Mouse (Mus musculus): Measurements from ENCODE around the gene Crtac1. TPM values are rescaled to one million over a fixed set of nuclear protein-coding genes. Genes with fewer than 3 reads are reported as not detected.

The Crtac1 gene
- polyA plus RNA-seq, 1 experiment from 2014 or later, result 3.5 TPM

DNA sequence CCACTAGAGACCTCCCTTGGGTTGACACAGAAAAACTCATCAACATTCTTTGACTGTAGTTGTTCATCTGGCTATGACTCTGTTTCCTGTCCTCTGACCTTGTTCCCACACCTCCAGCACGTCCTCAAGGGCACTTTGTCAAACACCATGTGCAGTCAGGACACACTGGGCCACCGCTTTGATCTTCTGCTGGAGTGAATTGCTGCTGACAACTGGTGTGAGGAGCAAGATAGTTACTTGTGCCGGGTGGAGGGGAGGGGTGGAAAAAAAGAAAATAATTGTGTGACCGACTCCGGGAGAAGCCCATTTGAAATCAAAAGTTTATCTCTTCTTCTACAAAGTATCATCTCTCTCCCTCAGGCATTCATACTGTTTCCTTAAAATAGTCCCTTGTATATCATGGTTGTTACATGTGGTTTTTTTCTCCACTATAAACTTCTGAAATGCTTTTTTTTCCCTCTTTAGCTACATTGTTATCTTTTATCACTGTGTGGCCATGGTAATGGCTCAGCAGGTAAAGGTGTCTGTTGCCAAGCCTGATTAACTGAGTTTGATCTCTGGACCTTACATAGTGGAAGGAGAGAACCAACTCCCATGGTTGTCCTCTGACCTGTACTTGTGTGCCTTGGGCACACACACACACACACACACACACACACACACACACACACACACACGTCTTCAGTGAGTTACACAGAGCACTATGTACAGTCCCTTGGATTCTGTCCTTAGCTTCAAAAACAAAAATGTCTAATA, 23.1 kb upstream of the Crtac1 start:
- H3K9ac ChIP-seq (replicated peaks; ENCODE audit: low read depth, low read length), result no peak overlapping the region
- 57% methylated on average over 6 of the region's 6 CpGs for WGBS
- H3K36me3 ChIP-seq (ENCODE audit: control insufficient read depth, insufficient read depth, low read length), result no peaks in the 10 kb centered on the region
- ATAC-seq (ENCODE audit: insufficient number of reproducible peaks, insufficient read depth, low FRiP score, low read depth), result no peak
- no peaks in the 10 kb centered on the region for H3K4me1 ChIP-seq (ENCODE audit: control insufficient read depth, insufficient read depth, low read length)
- no peaks in the 10 kb centered on the region for H3K9me3 ChIP-seq (ENCODE audit: control insufficient read depth, low read depth, low read length)
- no peak overlapping the region for H3K27ac ChIP-seq (ENCODE audit: low read length)
- H3K4me2 ChIP-seq (replicated peaks; ENCODE audit: low read depth, low read length), result no peak overlapping the region
- no peaks in the 10 kb centered on the region for H3K27me3 ChIP-seq (ENCODE audit: control insufficient read depth, insufficient read depth, low read length)
- H3K4me3 ChIP-seq (ENCODE audit: low read depth, low read length), result no peak overlapping the region

DNA sequence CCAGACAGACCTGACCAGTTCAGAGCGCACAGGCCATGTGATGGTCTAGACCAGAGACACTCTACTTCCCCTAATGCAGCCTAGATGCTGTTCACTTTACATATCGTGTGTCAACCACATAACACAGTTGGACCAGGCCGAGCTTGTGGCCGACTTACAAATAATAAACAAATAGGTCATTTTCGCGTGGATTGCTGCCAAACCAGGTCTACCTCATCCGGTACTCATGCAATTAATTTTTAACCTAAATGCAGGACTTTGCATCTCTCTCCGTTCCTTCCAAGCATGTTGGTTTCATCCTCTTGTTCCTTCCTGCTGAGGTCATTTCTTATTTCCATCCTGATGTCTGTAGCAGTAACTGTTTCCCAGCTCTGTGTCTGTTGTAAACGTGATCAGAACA, 22.4 kb upstream of the Crtac1 start:
- Histone ChIP-seq H3K36me3 (ENCODE audit: control insufficient read depth, insufficient read depth, low read length) (no peaks in the 10 kb centered on the region), H3K27me3 (ENCODE audit: control insufficient read depth, insufficient read depth, low read length) (no peaks in the 10 kb centered on the region), H3K9me3 (ENCODE audit: control insufficient read depth, low read depth, low read length) (no peaks in the 10 kb centered on the region), H3K27ac (ENCODE audit: low read length) (no peak overlapping the region), H3K4me1 (ENCODE audit: control insufficient read depth, insufficient read depth, low read length) (no peaks in the 10 kb centered on the region), H3K9ac (replicated peaks; ENCODE audit: low read depth, low read length) (no peak overlapping the region), H3K4me2 (replicated peaks; ENCODE audit: low read depth, low read length) (no peak overlapping the region), H3K4me3 (ENCODE audit: low read depth, low read length) (no peak overlapping the region)
- ATAC-seq (ENCODE audit: insufficient number of reproducible peaks, insufficient read depth, low FRiP score, low read depth), result no peak
- 77% methylated on average over 9 of the region's 9 CpGs for WGBS

- 82% methylated on average over 7 of the region's 7 CpGs for WGBS
- Histone ChIP-seq H3K27me3 (ENCODE audit: control insufficient read depth, insufficient read depth, low read length) (no peaks in the 10 kb centered on the region), H3K4me3 (ENCODE audit: low read depth, low read length) (no peak overlapping the region), H3K36me3 (ENCODE audit: control insufficient read depth, insufficient read depth, low read length) (no peaks in the 10 kb centered on the region), H3K4me1 (ENCODE audit: control insufficient read depth, insufficient read depth, low read length) (no peaks in the 10 kb centered on the region), H3K9ac (replicated peaks; ENCODE audit: low read depth, low read length) (no peak overlapping the region), H3K4me2 (replicated peaks; ENCODE audit: low read depth, low read length) (no peak overlapping the region), H3K27ac (ENCODE audit: low read length) (no peak overlapping the region), H3K9me3 (ENCODE audit: control insufficient read depth, low read depth, low read length) (no peaks in the 10 kb centered on the region)
- no peak for ATAC-seq (ENCODE audit: insufficient number of reproducible peaks, insufficient read depth, low FRiP score, low read depth)
Observed at GRCm38 (mm10) chr19:42452539-42452938, 21.0 kb upstream of the Crtac1 start.

DNA sequence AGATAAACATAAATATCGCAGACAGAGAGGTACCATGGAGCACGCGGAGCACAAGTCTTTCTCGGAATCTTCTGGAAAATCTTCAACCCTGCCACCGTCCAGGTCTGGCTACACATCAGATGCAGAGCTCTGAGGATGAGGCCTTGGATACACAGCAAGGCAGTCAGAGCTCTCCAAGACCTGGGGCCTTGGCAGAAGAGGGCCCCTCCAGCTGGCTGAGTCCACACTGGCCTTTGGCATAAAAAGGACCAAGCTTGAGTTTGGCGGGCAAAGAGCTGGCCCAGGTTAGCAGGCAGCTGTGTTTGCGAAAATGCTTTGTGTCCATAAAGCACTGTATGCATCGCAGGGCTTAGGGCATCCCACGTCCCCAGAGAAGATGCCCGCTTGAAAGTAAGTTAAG, 17.0 kb upstream of the Crtac1 start:
- H3K4me3 ChIP-seq (ENCODE audit: low read depth, low read length), result no peak overlapping the region
- no peaks in the 10 kb centered on the region for H3K36me3 ChIP-seq (ENCODE audit: control insufficient read depth, insufficient read depth, low read length)
- H3K9ac ChIP-seq (replicated peaks; ENCODE audit: low read depth, low read length), result no peak overlapping the region
- no peaks in the 10 kb centered on the region for H3K9me3 ChIP-seq (ENCODE audit: control insufficient read depth, low read depth, low read length)
- no peak for ATAC-seq (ENCODE audit: insufficient number of reproducible peaks, insufficient read depth, low FRiP score, low read depth)
- H3K4me1 ChIP-seq (ENCODE audit: control insufficient read depth, insufficient read depth, low read length), result no peaks in the 10 kb centered on the region
- no peaks in the 10 kb centered on the region for H3K27me3 ChIP-seq (ENCODE audit: control insufficient read depth, insufficient read depth, low read length)
- 88% methylated on average over 10 of the region's 10 CpGs for WGBS
- H3K4me2 ChIP-seq (replicated peaks; ENCODE audit: low read depth, low read length), result no peak overlapping the region
- H3K27ac ChIP-seq (ENCODE audit: low read length), result no peak overlapping the region

- WGBS, result 12% methylated on average over 3 of the region's 3 CpGs
- Histone ChIP-seq H3K9ac (replicated peaks; ENCODE audit: low read depth, low read length) (no peak overlapping the region), H3K36me3 (ENCODE audit: control insufficient read depth, insufficient read depth, low read length) (no peaks in the 10 kb centered on the region), H3K4me2 (replicated peaks; ENCODE audit: low read depth, low read length) (no peak overlapping the region), H3K9me3 (ENCODE audit: control insufficient read depth, low read depth, low read length) (no peaks in the 10 kb centered on the region), H3K27ac (ENCODE audit: low read length) (no peak overlapping the region), H3K27me3 (ENCODE audit: control insufficient read depth, insufficient read depth, low read length) (no peaks in the 10 kb centered on the region), H3K4me1 (ENCODE audit: control insufficient read depth, insufficient read depth, low read length) (no peaks in the 10 kb centered on the region), H3K4me3 (ENCODE audit: low read depth, low read length) (no peak overlapping the region)
- no peak for ATAC-seq (ENCODE audit: insufficient number of reproducible peaks, insufficient read depth, low FRiP score, low read depth)
Observed at GRCm38 (mm10) chr19:42443887-42444409, 12.4 kb upstream of the Crtac1 start.

- Histone ChIP-seq H3K36me3 (ENCODE audit: control insufficient read depth, insufficient read depth, low read length) (no peaks in the 10 kb centered on the region), H3K9ac (replicated peaks; ENCODE audit: low read depth, low read length) (no peak overlapping the region), H3K4me3 (ENCODE audit: low read depth, low read length) (no peak overlapping the region), H3K9me3 (ENCODE audit: control insufficient read depth, low read depth, low read length) (no peaks in the 10 kb centered on the region), H3K27me3 (ENCODE audit: control insufficient read depth, insufficient read depth, low read length) (no peaks in the 10 kb centered on the region), H3K27ac (ENCODE audit: low read length) (no peak overlapping the region), H3K4me2 (replicated peaks; ENCODE audit: low read depth, low read length) (no peak overlapping the region), H3K4me1 (ENCODE audit: control insufficient read depth, insufficient read depth, low read length) (no peaks in the 10 kb centered on the region)
- ATAC-seq (ENCODE audit: insufficient number of reproducible peaks, insufficient read depth, low FRiP score, low read depth), result no peak
- WGBS, result 74% methylated on average over 4 of the region's 4 CpGs
Observed at GRCm38 (mm10) chr19:42443266-42443665, 11.7 kb upstream of the Crtac1 start.

- ATAC-seq (ENCODE audit: insufficient number of reproducible peaks, insufficient read depth, low FRiP score, low read depth), result no peak
- 55% methylated on average over 8 of the region's 8 CpGs for WGBS
- Histone ChIP-seq H3K4me2 (replicated peaks; ENCODE audit: low read depth, low read length) (no peak overlapping the region), H3K9me3 (ENCODE audit: control insufficient read depth, low read depth, low read length) (no peaks in the 10 kb centered on the region), H3K4me3 (ENCODE audit: low read depth, low read length) (no peak overlapping the region), H3K27me3 (ENCODE audit: control insufficient read depth, insufficient read depth, low read length) (no peaks in the 10 kb centered on the region), H3K4me1 (ENCODE audit: control insufficient read depth, insufficient read depth, low read length) (no peaks in the 10 kb centered on the region), H3K36me3 (ENCODE audit: control insufficient read depth, insufficient read depth, low read length) (no peaks in the 10 kb centered on the region), H3K27ac (ENCODE audit: low read length) (no peak overlapping the region), H3K9ac (replicated peaks; ENCODE audit: low read depth, low read length) (no peak overlapping the region)
Observed at GRCm38 (mm10) chr19:42442246-42443197, 10.9 kb upstream of the Crtac1 start.

DNA sequence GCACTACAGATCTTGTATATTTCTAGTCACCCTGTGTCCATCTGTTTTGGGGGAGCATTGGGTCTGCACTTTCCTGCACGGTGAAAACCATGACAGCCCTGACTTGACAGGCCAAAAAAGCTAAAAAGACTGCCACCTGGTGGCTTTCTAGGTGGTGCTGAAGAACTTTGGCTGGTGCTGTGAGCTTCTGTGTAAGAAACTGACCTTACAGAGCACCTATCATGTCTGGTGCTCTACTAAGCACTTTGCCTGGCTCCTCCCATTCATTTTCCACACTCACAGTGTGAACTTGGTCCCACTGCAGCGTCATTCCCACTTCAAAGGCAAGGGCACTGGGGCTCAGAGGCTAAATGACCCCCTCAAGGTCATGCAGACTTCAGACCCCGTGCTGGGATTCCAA, 8.5 kb upstream of the Crtac1 start:
- Histone ChIP-seq H3K4me3 (ENCODE audit: low read depth, low read length) (no peak overlapping the region), H3K4me2 (replicated peaks; ENCODE audit: low read depth, low read length) (no peak overlapping the region), H3K9ac (replicated peaks; ENCODE audit: low read depth, low read length) (no peak overlapping the region), H3K27ac (ENCODE audit: low read length) (no peak overlapping the region), H3K36me3 (ENCODE audit: control insufficient read depth, insufficient read depth, low read length) (no peaks in the 10 kb centered on the region), H3K27me3 (ENCODE audit: control insufficient read depth, insufficient read depth, low read length) (no peaks in the 10 kb centered on the region), H3K4me1 (ENCODE audit: control insufficient read depth, insufficient read depth, low read length) (no peaks in the 10 kb centered on the region), H3K9me3 (ENCODE audit: control insufficient read depth, low read depth, low read length) (no peaks in the 10 kb centered on the region)
- 34% methylated on average over 3 of the region's 3 CpGs for WGBS
- no peak for ATAC-seq (ENCODE audit: insufficient number of reproducible peaks, insufficient read depth, low FRiP score, low read depth)

Measured in stomach, embryonic 14.5 days (tissue).